9 mouse cellular contexts compared by ENCODE assay signal in the genomic region with DNA sequence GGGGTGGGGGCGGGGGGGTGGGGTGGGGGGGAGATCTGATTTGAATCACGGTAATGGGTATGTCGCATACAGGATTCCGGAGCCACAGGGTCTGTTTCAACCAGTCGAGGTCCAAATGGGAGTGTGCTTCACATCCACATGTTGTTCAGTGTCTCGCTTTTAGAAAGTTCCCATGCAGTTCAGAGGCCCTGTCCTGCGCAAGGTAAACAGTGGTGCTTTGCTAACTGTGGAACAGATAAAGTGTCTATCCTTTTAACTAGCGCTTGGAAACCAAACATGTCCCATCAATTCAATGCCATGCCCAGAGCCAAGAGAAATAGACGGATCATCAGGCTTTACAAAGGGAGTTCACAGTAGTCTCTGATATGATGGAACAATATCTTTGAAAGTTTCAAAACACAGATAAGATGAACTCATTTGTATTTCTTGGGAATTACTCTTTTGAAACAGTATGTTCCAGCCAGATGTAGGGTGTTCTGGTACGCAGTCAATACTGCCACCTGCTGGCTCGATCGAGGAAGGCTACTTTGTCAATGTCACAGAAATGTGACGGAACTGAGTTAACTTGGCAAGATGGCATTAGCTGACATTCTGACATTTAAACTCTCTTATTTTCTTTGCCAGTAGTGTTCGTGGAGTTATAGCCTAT.
DNase-seq lines count a peak whose midpoint lies in the region; ATAC-seq and TF ChIP-seq lines count a peak whose summit lies in the region.
"Had no signal": no experiment of that assay in that cellular context is flagged by ENCODE, and none has a peak within 500 bp of the region (broad histone marks: within the 10 kb centered on the region; RNA-seq: fewer than 3 reads in every experiment).

No protein-coding gene starts in this region.

- H3K4me2 ChIP-seq in forebrain, embryonic 11.5 days (ENCODE audit: low read depth, low read length, severe bottlenecking), result no peak overlapping the region
- no peak overlapping the region for H3K4me2 ChIP-seq in heart, embryonic 16.5 days (ENCODE audit: low read depth, low read length)
- no peak overlapping the region for H3K4me2 ChIP-seq in lung, postnatal 0 days (replicated peaks; ENCODE audit: low read depth, low read length)
- H3K4me2 ChIP-seq: lung, embryonic 15.5 days had no signal

- no peak overlapping the region for H3K27ac ChIP-seq in ES-Bruce4 (ENCODE audit: insufficient read depth, low read length)
- no peak overlapping the region for H3K27ac ChIP-seq in forebrain, embryonic 11.5 days (ENCODE audit: low read depth, low read length)
- no peak overlapping the region for H3K27ac ChIP-seq in heart, embryonic 16.5 days (ENCODE audit: low read length)
- no peak overlapping the region for H3K27ac ChIP-seq in lung, postnatal 0 days (ENCODE audit: low read length)
- H3K27ac ChIP-seq: lung, embryonic 15.5 days had no signal

- TF ChIP-seq POLR2A in ES-Bruce4 (IDR thresholded peaks at IDR 0.05; ENCODE audit: insufficient read depth, low read length), result no peak

- peak; percentile 64 for TF ChIP-seq CTCF in ES-Bruce4 (IDR thresholded peaks at IDR 0.05; ENCODE audit: low read depth, low read length)
- peak; percentile 93 for TF ChIP-seq CTCF in lung, postnatal 0 days (IDR thresholded peaks at IDR 0.05)

- WGBS in forebrain, embryonic 11.5 days, result 52% methylated on average over 14 of the region's 14 CpGs
- WGBS in heart, embryonic 16.5 days, result 30% methylated on average over 14 of the region's 14 CpGs
- 24% methylated on average over 14 of the region's 14 CpGs for WGBS in large intestine, adult 2 months
- 25% methylated on average over 14 of the region's 14 CpGs for WGBS in lung, postnatal 0 days

- no peaks in the 10 kb centered on the region for H3K36me3 ChIP-seq in ES-Bruce4 (ENCODE audit: control insufficient read depth, insufficient read depth, low read length, poor library complexity, severe bottlenecking)
- no peaks in the 10 kb centered on the region for H3K36me3 ChIP-seq in forebrain, embryonic 11.5 days (ENCODE audit: control insufficient read depth, insufficient read depth, low read length)
- no peaks in the 10 kb centered on the region for H3K36me3 ChIP-seq in heart, embryonic 16.5 days (ENCODE audit: control insufficient read depth, insufficient read depth)
- no peaks in the 10 kb centered on the region for H3K36me3 ChIP-seq in lung, postnatal 0 days (ENCODE audit: insufficient read depth, low read length)
- H3K36me3 ChIP-seq: lung, embryonic 15.5 days had no signal

- H3K4me3 ChIP-seq in ES-Bruce4 (ENCODE audit: low read depth, low read length), result no peak overlapping the region
- no peak overlapping the region for H3K4me3 ChIP-seq in forebrain, embryonic 11.5 days (ENCODE audit: low read depth, low read length)
- no peak overlapping the region for H3K4me3 ChIP-seq in heart, embryonic 16.5 days (ENCODE audit: low read length)
- H3K4me3 ChIP-seq in lung, postnatal 0 days (ENCODE audit: low read depth, low read length), result no peak overlapping the region
- H3K4me3 ChIP-seq: lung, embryonic 15.5 days had no signal

- H3K9me3 ChIP-seq in ES-Bruce4 (replicated peaks; ENCODE audit: control insufficient read depth, insufficient read depth, low read length, poor library complexity, severe bottlenecking), result no peaks in the 10 kb centered on the region
- H3K9me3 ChIP-seq in forebrain, embryonic 11.5 days (ENCODE audit: control insufficient read depth, low read length), result no peaks in the 10 kb centered on the region
- H3K9me3 ChIP-seq in heart, embryonic 16.5 days (replicated peaks; ENCODE audit: control insufficient read depth, low read length), result no peaks in the 10 kb centered on the region
- no peaks in the 10 kb centered on the region for H3K9me3 ChIP-seq in lung, postnatal 0 days (ENCODE audit: low read length)
- H3K9me3 ChIP-seq: lung, embryonic 15.5 days had no signal

- H3K4me1 ChIP-seq in ES-Bruce4 (ENCODE audit: control insufficient read depth, insufficient read depth, low read length), result no peaks in the 10 kb centered on the region
- no peaks in the 10 kb centered on the region for H3K4me1 ChIP-seq in forebrain, embryonic 11.5 days (replicated peaks; ENCODE audit: control insufficient read depth, insufficient read depth, low read length)
- no peaks in the 10 kb centered on the region for H3K4me1 ChIP-seq in heart, embryonic 16.5 days (ENCODE audit: control insufficient read depth, insufficient read depth, low read length)
- no peaks in the 10 kb centered on the region for H3K4me1 ChIP-seq in lung, postnatal 0 days (ENCODE audit: insufficient read depth, low read depth, low read length)
- H3K4me1 ChIP-seq: lung, embryonic 15.5 days had no signal

- peak; percentile 27 to 40 for DNase-seq in adrenal gland, postnatal 4 days (ENCODE audit: low spot score in 2 of 2)
- peak; percentile 70 for DNase-seq in forebrain, embryonic 11.5 days (ENCODE audit: low spot score)
- peak; percentile 64 for DNase-seq in large intestine, adult 2 months (ENCODE audit: low read depth, low spot score)
- peak; percentile 85 for DNase-seq in lung, postnatal 0 days (ENCODE audit: low spot score)
- DNase-seq in right cerebral cortex, adult 18-20 months, result peak; percentile 58
- DNase-seq in urinary bladder, postnatal 14 days (ENCODE audit: low spot score), result peak; percentile 78

- no peak overlapping the region for H3K9ac ChIP-seq in ES-Bruce4 (ENCODE audit: low read depth, poor library complexity, severe bottlenecking)
- no peak overlapping the region for H3K9ac ChIP-seq in forebrain, embryonic 11.5 days (ENCODE audit: low read length)
- H3K9ac ChIP-seq in heart, embryonic 16.5 days (ENCODE audit: low read length), result no peak overlapping the region
- H3K9ac ChIP-seq in lung, postnatal 0 days (replicated peaks; ENCODE audit: low read depth), result no peak overlapping the region
- H3K9ac ChIP-seq: lung, embryonic 15.5 days had no signal

- no peak for TF ChIP-seq EP300 in ES-Bruce4 (IDR thresholded peaks at IDR 0.05; ENCODE audit: insufficient read depth, low read depth, low read length)
- TF ChIP-seq EP300 in lung, postnatal 0 days (IDR thresholded peaks at IDR 0.05), result no peak

- no peaks in the 10 kb centered on the region for H3K27me3 ChIP-seq in ES-Bruce4 (ENCODE audit: control insufficient read depth, insufficient read depth, low read length, poor library complexity, severe bottlenecking)
- H3K27me3 ChIP-seq in forebrain, embryonic 11.5 days (ENCODE audit: control insufficient read depth, insufficient read depth, low read length), result no peaks in the 10 kb centered on the region
- H3K27me3 ChIP-seq in heart, embryonic 16.5 days (ENCODE audit: control insufficient read depth, insufficient read depth, low read length), result no peaks in the 10 kb centered on the region
- H3K27me3 ChIP-seq in lung, postnatal 0 days (replicated peaks; ENCODE audit: insufficient read depth, low read length), result no peaks in the 10 kb centered on the region

- ATAC-seq in forebrain, embryonic 11.5 days (replicated peaks; ENCODE audit: low FRiP score), result 0 out of 2 replicates have a peak, but pooled peaks have one; percentile 51
- peak; percentile 83 for ATAC-seq in heart, embryonic 16.5 days (replicated peaks; ENCODE audit: extremely low read depth, insufficient read depth, low FRiP score)
- ATAC-seq in lung, postnatal 0 days, result peak; percentile 46; the same call in 1 of the 2 replicates

Comparison
In these comparisons a context has a peak if more than half of its experiments do, and no peak if none do; other contexts are left out.
1. DNase-seq: peak in every context shown above with its lines; median percentile 85 in lung, postnatal 0 days; 78 in urinary bladder, postnatal 14 days; 70 in forebrain, embryonic 11.5 days; 64 in large intestine, adult 2 months; 58 in right cerebral cortex, adult 18-20 months; 34 in adrenal gland, postnatal 4 days.